Mouse (Mus musculus) testis, postnatal 10 days (tissue): ENCODE data around the gene Hoga1.
A peak's percentile ranks its signal among the peaks of the same experiment; 100 is the strongest.
"Not testable (repeated sequence)": the region's sequence is repeated elsewhere in the genome, so short reads cannot be mapped to it uniquely, and the experiment has no call there.

ENCODE experiments used
- DNase-seq: peaks from one replicate; pipeline ENCODE4 v3.0.0; 2021; ENCODE audit warnings: low spot score

Hoga1 gene

GRCm38 (mm10) chr19:42071886-42072608 is 26.6 kb downstream of the Hoga1 start:
- DNase-seq: no peak

GRCm38 (mm10) chr19:42072802-42073201 is 27.4 kb downstream of the Hoga1 start:
- DNase-seq: no peak

- DNase-seq: no peak
Observed at GRCm38 (mm10) chr19:42075051-42075450, 29.6 kb downstream of the Hoga1 start.

GRCm38 (mm10) chr19:42075992-42076391 is 30.6 kb downstream of the Hoga1 start:
- no peak for DNase-seq

GRCm38 (mm10) chr19:42078566-42078965 is 33.2 kb downstream of the Hoga1 start:
- no peak for DNase-seq

- no peak for DNase-seq
Observed at GRCm38 (mm10) chr19:42079006-42079405, 33.6 kb downstream of the Hoga1 start.

GRCm38 (mm10) chr19:42079950-42080349 is 34.5 kb downstream of the Hoga1 start:
- DNase-seq: no peak

- no peak for DNase-seq
Observed at GRCm38 (mm10) chr19:42080469-42080868, 35.1 kb downstream of the Hoga1 start.

GRCm38 (mm10) chr19:42081613-42082012 is 36.2 kb downstream of the Hoga1 start:
- DNase-seq: not testable (repeated sequence)

GRCm38 (mm10) chr19:42085690-42086089 is 40.3 kb downstream of the Hoga1 start:
- no peak for DNase-seq

GRCm38 (mm10) chr19:42086166-42086565 is 40.8 kb downstream of the Hoga1 start, which contains the start of gene Morn4:
Gene Morn4, minus strand, starts transcription at chr19:42086357.
- DNase-seq: peak; percentile 92

- DNase-seq: peak; percentile 63
Observed at GRCm38 (mm10) chr19:42089103-42089747, 43.8 kb downstream of the Hoga1 start.

- DNase-seq: peak; percentile 98
Observed at GRCm38 (mm10) chr19:42089748-42090595, 44.6 kb downstream of the Hoga1 start, which contains the start of gene Pi4k2a. Gene Pi4k2a, plus strand, starts transcription at chr19:42090470.

- peak; percentile 64 for DNase-seq
Observed at GRCm38 (mm10) chr19:42090637-42091141, 45.3 kb downstream of the Hoga1 start.

- DNase-seq: no peak
Observed at GRCm38 (mm10) chr19:42099406-42099805, 54.0 kb downstream of the Hoga1 start.

- DNase-seq: no peak
Observed at GRCm38 (mm10) chr19:42104681-42105080, 59.3 kb downstream of the Hoga1 start.

GRCm38 (mm10) chr19:42115783-42116335 is 70.4 kb downstream of the Hoga1 start:
- DNase-seq: no peak

GRCm38 (mm10) chr19:42118142-42118541 is 72.7 kb downstream of the Hoga1 start:
- DNase-seq: no peak

- no peak for DNase-seq
Observed at GRCm38 (mm10) chr19:42118596-42118995, 73.2 kb downstream of the Hoga1 start.

GRCm38 (mm10) chr19:42120451-42120850 is 75.0 kb downstream of the Hoga1 start:
- DNase-seq: no peak
